Mouse (Mus musculus) midbrain, postnatal 0 days (tissue): ENCODE data around the gene Calu. TPM values are rescaled to one million over a fixed set of nuclear protein-coding genes. Genes with fewer than 3 reads are reported as not detected.
A peak's percentile ranks its signal among the peaks of the same experiment; 100 is the strongest.

ENCODE experiments used
- ATAC-seq: fragments of 200-750 bp; cut with Nextera tagmentation; 2 replicates; pipeline ENCODE4 v1.8.0; 2017; ENCODE audit warnings: moderate number of reproducible peaks, mild to moderate bottlenecking, moderate TSS enrichment, moderate library complexity; ENCODE audit not compliant: low FRiP score
- DNase-seq: peaks from one replicate; pipeline ENCODE4 v3.0.0-alpha.2; 2015; ENCODE audit warnings: low spot score
- H3K27ac ChIP-seq: fragments of 300-500 bp; sonication (generic); 2 replicates; pipeline ENCODE4 v1.5.1; 2014; ENCODE audit warnings: low read depth, mild to moderate bottlenecking, low read length, mixed read lengths
- H3K27me3 ChIP-seq: fragments of 300-500 bp; sonication (generic); 2 replicates; pipeline ENCODE4 v1.6.1; 2014; ENCODE audit warnings: low read length, control low read depth, mixed read lengths; ENCODE audit not compliant: insufficient read depth
- H3K36me3 ChIP-seq: fragments of 300-500 bp; sonication (generic); 2 replicates; pipeline ENCODE4 v1.6.1; 2014; ENCODE audit warnings: low read length, control low read depth, mixed read lengths; ENCODE audit not compliant: insufficient read depth
- H3K4me1 ChIP-seq: fragments of 300-500 bp; sonication (generic); 2 replicates; pipeline ENCODE4 v1.6.1; 2014; ENCODE audit warnings: mild to moderate bottlenecking, control low read depth, antibody characterized with exemption, low read length, mixed read lengths; ENCODE audit not compliant: insufficient read depth
- H3K4me2 ChIP-seq: fragments of 300-500 bp; sonication (generic); 2 replicates; pipeline ENCODE4 v1.6.1; 2014; ENCODE audit warnings: low read depth, mild to moderate bottlenecking, low read length, mixed read lengths; ENCODE audit not compliant: poor library complexity, severe bottlenecking
- H3K4me3 ChIP-seq: fragments of 300-500 bp; sonication (generic); 2 replicates; pipeline ENCODE4 v1.5.1; 2014; ENCODE audit warnings: low read depth, mild to moderate bottlenecking, low read length, moderate library complexity
- H3K9ac ChIP-seq: fragments of 300-500 bp; sonication (generic); replicated peaks from 2 replicates; pipeline ENCODE4 v1.6.1; 2014; ENCODE audit warnings: mild to moderate bottlenecking, low read length, moderate library complexity, mixed read lengths; ENCODE audit not compliant: poor library complexity, severe bottlenecking
- H3K9me3 ChIP-seq: fragments of 300-500 bp; sonication (generic); 2 replicates; pipeline ENCODE4 v1.6.1; 2016; ENCODE audit warnings: low read length, control low read depth
- CTCF ChIP-seq: IDR thresholded peaks from 2 replicates; pipeline ENCODE4 v1.5.1; 2016; ENCODE audit warnings: antibody characterized with exemption, mild to moderate bottlenecking
- WGBS: fragments of 180-500 bp; shearing (Covaris S2); extraction: QIAGEN DNeasy Blood & Tissue Kit; methylation state at CpG from one replicate; pipeline ENCODE4 v1.1.7; 2014; 5-methylcytosine and 5-hydroxymethylcytosine counted together
- polyA plus RNA-seq: library from polyadenylated mRNA; unstranded; fragments of >200 nt; fragmentation: Nextera tagmentation; extraction: Ambion mirVana; gene quantifications from 2 replicates; pipeline ENCODE4 v1.2.1, GENCODE M21; 2015
- total RNA-seq: library from RNA; depleted of rRNA; stranded (reverse); fragments of >200 nt; gene quantifications from 2 replicates; pipeline ENCODE4 v1.2.3, GENCODE M21; 2014; rRNA removed

Gene Calu
- 124 and 142 TPM in 2 replicates for total RNA-seq
- 124 and 131 TPM in 2 replicates for polyA plus RNA-seq

DNA sequence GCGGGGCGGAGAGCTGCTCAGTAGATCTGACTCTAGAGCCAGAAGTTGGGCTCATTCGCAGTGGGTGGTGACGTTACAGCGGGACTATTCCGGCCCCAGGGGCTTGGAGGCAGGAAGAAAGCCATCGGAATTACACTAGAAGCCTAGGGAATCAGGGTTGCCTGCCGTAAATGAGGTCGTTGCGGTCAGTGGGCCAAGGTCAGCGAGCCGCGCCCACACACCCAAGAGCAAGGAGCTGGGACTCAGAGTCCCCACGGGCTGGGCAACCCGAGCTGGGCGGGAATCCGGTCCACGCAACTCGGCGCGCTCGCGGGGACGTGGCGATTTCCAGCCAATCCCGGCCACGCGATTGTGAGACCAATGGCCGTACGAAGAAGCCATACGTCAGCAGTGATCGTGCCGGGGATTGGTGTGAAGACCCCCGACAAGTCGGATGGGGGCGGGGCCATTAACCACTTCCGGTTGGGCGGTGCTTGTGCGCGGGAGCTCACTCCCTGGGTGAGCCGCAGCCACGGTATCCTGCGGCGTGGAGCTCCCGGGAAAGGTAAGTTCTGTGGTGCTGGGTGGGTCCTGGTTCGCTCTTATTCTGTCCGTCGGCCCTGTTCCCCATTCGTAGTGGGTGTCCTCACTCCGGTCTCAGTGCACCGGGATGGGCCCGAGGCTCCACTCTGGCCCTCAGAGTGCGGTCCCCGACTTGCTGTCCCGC, at the start of gene Calu:
Calu (plus strand) TSS at position 405 of the 706 bp plus-strand sequence.
- Histone ChIP-seq H3K9me3 (no peaks in the 10 kb centered on the region), H3K4me3 (peak within 1 kb of the TSS; percentile 84), H3K27me3 (no peaks in the 10 kb centered on the region), H3K9ac (peak within 1 kb of the TSS; percentile 82), H3K4me1 (no peaks in the 10 kb centered on the region; the same call in 1 of the 2 replicates), H3K27ac (peak within 1 kb of the TSS; percentile 85), H3K4me2 (peak within 1 kb of the TSS; percentile 79), H3K36me3 (no peaks in the 10 kb centered on the region)
- no peak for TF ChIP-seq CTCF
- WGBS, result under 1% methylated on average over 55 of the region's 55 CpGs
- peak; percentile 100 for DNase-seq
- ATAC-seq, result peak; percentile 100

- no peak for TF ChIP-seq CTCF
- ATAC-seq (no peak), DNase-seq (no peak)
- no peaks in the 10 kb centered on the region for H3K9me3 ChIP-seq
- H3K9ac ChIP-seq, result no peak overlapping the region
- H3K4me3 ChIP-seq, result no peak overlapping the region
- H3K4me2 ChIP-seq, result no peak overlapping the region
- 76% methylated on average over 2 of the region's 2 CpGs for WGBS
- no peak overlapping the region for H3K27ac ChIP-seq
- H3K4me1 ChIP-seq, result no peaks in the 10 kb centered on the region
- H3K36me3 ChIP-seq, result no peaks in the 10 kb centered on the region
- H3K27me3 ChIP-seq, result no peaks in the 10 kb centered on the region
Observed at GRCm38 (mm10) chr6:29299112-29299511, 48.8 kb upstream of the Calu start.

DNA sequence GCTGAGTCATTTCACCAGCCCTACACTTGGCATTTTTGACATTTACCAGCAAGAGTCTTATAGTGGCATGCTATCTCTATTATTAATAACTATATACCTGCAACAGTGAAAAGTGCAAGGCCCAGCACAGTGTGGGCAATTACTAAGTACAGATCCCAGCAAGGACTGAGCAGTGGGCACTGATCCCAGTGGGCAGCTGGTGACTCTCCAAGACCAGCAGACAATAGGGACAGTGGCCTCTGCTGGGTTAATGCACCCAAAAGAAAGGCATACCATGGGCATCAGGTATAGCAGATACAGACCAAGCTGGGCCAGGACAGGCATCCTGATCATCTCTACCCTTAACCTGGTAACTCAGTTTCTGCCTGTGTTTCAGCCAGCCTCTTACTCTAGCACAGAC, 44.6 kb upstream of the Calu start:
- DNase-seq (no peak), ATAC-seq (no peak)
- Histone ChIP-seq H3K9me3 (no peaks in the 10 kb centered on the region), H3K4me1 (no peaks in the 10 kb centered on the region), H3K27me3 (no peaks in the 10 kb centered on the region), H3K4me3 (no peak overlapping the region), H3K9ac (no peak overlapping the region), H3K4me2 (no peak overlapping the region), H3K27ac (no peak overlapping the region), H3K36me3 (no peaks in the 10 kb centered on the region)
- TF ChIP-seq CTCF, result no peak

DNA sequence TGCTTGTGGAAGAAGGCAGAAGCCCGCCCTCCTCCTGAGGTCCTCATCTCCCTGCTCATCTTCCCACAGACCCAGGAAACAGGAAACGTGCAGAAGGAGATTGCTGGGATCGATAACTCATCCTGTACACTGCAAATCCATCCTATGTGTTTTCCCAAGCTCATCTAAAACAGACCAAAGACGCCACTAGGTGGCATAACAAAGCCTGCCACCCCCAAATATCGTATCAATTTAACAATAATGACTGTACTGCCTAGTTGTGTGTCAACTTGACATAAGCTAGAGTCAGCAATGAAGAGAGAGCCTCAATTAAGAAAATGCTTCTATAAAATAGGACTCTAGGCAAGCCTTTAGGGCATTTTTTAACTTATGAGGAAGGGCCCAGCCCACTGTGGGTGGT, 44.1 kb upstream of the Calu start:
- DNase-seq (peak; percentile 4), ATAC-seq (no peak)
- 51% methylated on average over 5 of the region's 5 CpGs for WGBS
- no peaks in the 10 kb centered on the region for H3K36me3 ChIP-seq
- no peaks in the 10 kb centered on the region for H3K4me1 ChIP-seq
- no peaks in the 10 kb centered on the region for H3K27me3 ChIP-seq
- H3K4me3 ChIP-seq, result no peak overlapping the region
- H3K27ac ChIP-seq, result no peak overlapping the region
- no peak overlapping the region for H3K9ac ChIP-seq
- peak; percentile 51 for TF ChIP-seq CTCF
- no peak overlapping the region for H3K4me2 ChIP-seq
- H3K9me3 ChIP-seq, result no peaks in the 10 kb centered on the region

GRCm38 (mm10) chr6:29305462-29305861, 42.4 kb upstream of the Calu start:
- Histone ChIP-seq H3K27me3 (no peaks in the 10 kb centered on the region), H3K4me3 (no peak overlapping the region), H3K27ac (no peak overlapping the region), H3K36me3 (no peaks in the 10 kb centered on the region), H3K4me1 (no peaks in the 10 kb centered on the region), H3K9ac (no peak overlapping the region), H3K4me2 (no peak overlapping the region), H3K9me3 (no peaks in the 10 kb centered on the region)
- ATAC-seq (no peak), DNase-seq (no peak)
- peak; percentile 15; the same call in 1 of the 2 replicates for TF ChIP-seq CTCF
- WGBS, result 91% methylated on average over 4 of the region's 4 CpGs

DNA sequence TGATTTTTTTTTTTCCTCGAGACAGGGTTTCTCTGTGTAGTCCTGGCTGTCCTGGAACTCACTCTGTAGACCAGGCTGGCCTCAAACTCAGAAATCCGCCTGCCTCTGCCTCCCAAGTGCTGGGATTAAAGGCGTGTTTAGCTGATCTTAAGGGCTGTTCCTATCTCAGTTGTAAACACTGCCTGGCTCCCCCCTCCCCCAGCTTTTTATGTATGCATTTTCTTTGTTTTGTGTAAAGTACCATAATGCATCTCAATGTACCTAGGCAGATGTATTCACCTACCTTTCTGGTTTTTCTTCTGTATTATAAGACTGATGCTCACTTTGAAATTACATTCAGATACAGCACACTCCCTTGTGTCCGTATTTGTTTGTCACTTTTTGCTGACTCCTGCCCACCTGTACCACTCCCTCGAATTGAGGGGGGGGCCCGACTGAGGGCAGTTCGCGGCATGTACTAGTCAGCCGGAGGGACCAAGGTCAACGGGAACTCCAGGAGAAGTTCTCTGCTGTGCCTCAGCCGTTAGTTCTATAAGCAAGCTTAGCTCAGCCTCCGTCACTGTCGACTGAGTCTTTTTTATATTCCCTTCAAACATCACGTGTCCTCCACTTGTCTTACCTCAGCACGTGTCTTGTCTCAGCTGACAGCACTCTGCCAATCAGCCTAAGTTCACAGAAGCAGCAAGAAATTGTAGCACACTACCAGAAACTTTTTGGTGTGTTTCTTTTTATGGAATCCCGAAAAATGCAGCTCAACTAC, 38.8 kb upstream of the Calu start:
- Histone ChIP-seq H3K9me3 (no peaks in the 10 kb centered on the region), H3K4me2 (no peak overlapping the region), H3K4me1 (no peaks in the 10 kb centered on the region), H3K27me3 (no peaks in the 10 kb centered on the region), H3K36me3 (no peaks in the 10 kb centered on the region), H3K27ac (no peak overlapping the region), H3K9ac (no peak overlapping the region), H3K4me3 (no peak overlapping the region)
- ATAC-seq, result no peak
- TF ChIP-seq CTCF, result no peak
- WGBS, result 87% methylated on average over 16 of the region's 16 CpGs
- DNase-seq, result no peak
